Mouse (Mus musculus): ENCODE results near the gene Arnt.
"Not testable (repeated sequence)": the region's sequence is repeated elsewhere in the genome, so short reads cannot be mapped to it uniquely, and the experiment has no call there.

Arnt gene

DNA sequence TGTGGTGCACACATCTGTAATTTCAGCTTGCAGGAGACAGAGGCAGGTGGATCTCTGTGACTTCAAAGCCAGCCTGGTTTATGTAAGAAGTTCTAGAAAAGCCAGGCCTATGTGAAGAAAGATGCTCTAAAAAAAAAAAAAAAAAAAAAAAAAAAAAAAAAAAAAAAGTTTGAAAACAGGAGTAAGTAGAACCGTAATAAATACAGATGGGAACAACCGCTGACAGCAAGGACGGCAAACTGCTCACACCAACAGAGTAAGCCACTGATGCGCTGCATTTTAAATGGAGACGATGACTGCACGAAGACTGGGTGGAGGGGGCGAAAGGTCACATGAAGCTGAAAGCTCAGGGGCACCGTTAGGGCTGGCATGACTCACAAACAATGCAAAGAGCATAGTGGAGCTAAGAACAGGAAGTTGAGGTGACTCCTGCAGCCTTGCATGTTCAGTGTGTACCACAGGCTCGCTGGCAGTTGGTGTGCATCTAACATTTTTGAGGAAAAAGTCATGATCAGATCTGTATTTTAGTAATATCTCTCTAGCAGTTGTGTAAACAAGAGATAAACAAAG lies 77.5 kb downstream of the Arnt start:
- ChIA-PET POLR2A (interaction anchor here in 2 of 4 experiments (0.6 to 1.0 kb wide), 6 partner anchors 12 to 303 kb away, joined by 3 to 4 read pairs (median 3); no protein-coding TSS in a partner anchor), CTCF (no interaction called here)

DNA sequence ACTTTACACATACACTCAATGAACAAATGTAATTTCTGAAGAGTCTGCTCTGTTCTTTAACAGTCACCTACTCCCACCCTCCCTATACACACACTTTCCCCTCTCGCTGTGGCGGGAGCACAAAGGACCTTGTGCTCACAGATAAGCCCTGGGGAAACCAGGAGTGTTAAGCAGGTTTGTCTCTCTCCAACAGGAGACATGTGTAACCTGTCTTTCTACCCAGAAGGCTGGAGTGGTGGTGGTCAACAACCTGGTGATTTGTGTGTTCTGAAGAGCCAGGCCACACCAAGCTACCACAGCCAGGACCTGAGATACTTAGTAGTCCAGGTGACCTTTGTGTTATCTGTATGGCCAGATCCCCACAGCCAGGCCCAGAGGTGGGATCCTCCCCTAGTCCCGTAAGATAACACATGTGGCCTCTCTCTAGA lies 82.4 kb downstream of the Arnt start:
- ChIA-PET POLR2A (interaction anchor here in 1 of 4 experiments (0.8 to 1.3 kb wide), 2 partner anchors 72 to 108 kb away, joined by 3 to 4 read pairs; partner anchors contain the start of genes Ensa and Golph3l), CTCF (interaction anchor here in 2 of 4 experiments (0.6 to 1.3 kb wide), 4 partner anchors 38 to 291 kb away, joined by 3 to 6 read pairs (median 4); no protein-coding TSS in a partner anchor)

DNA sequence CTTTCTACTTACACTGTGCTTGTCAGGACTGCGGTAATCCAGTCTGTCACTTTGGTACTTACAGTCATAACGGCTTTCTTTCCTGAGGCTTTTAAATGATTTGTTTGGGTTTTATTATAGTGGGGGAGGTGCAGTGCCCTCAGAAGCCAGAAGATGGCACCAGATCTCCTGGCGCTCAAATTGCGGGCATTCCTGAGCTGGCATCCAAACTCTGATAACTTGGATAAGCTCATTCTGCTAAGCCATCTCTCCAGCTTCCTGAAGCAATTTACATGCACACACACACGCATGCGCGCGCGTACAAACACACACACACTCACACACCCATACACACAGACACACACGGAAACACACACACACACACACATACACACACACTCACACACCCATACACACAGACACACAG lies 83.3 kb downstream of the Arnt start:
- CTCF ChIA-PET: interaction anchor here (0.5 to 1.4 kb wide), 35 partner anchors 9 to 389 kb away, joined by 3 to 7 read pairs (median 3); partner anchors contain the start of genes Adamtsl4 (in 1 of the 4), Ctss (in 1 of the 4) and Ensa (in 1 of the 4)
- POLR2A ChIA-PET: interaction anchor here in 3 of 4 experiments (0.6 to 1.3 kb wide), 8 partner anchors 9 to 357 kb away, joined by 3 to 4 read pairs (median 4); partner anchors contain the start of genes Golph3l (in 2 of the 3), Arnt (in 1 of the 3), Ctss (in 1 of the 3) and Sema6c (in 1 of the 3)

DNA sequence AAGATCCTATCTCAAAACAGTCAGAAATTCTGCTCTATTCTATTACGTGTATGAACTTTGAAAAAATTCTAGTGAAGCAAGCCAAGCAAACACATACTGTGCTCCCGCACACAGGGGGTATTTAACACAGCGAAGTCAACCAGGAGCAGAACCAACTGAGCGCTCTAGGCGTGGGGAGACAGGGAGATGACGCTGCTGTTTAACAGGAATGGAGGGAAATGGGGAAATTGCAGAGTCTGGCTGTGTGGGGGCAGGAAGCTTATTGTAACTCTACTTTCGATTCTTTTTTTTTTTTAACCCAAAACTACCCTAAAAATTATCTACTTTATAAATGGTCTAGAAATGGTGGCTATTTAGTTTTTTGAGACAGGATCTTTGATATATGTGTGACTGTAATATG lies 84.7 kb downstream of the Arnt start:
- POLR2A ChIA-PET: interaction anchor here in 2 of 4 experiments (0.6 to 0.9 kb wide), 3 partner anchors 9 to 70 kb away, joined by 3 read pairs; partner anchors contain the start of gene Golph3l (in 1 of the 2)

DNA sequence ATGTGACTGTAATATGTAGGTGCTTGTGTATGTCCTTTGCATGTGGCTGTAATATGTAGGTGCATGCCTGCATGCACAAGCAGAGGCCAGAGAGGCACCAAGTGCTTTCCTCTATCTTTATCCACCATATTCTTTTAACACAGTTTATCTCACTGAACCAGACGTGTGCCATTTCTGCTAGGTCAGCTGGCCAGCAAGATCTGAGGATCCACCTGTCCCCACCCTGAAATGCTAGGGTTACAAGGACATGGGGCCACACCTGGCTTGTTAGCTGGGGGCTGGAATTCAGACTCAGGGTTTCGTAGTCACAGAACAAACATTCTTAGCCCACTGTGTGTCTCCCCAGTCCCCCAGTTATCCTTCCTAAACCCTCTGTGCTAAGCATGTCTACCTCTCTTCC lies 85.1 kb downstream of the Arnt start:
- POLR2A ChIA-PET: interaction anchor here in 2 of 4 experiments (0.8 to 1.2 kb wide), 4 partner anchors 35 to 346 kb away, joined by 3 to 4 read pairs (median 3); partner anchors contain the start of gene Golph3l (in 1 of the 2)
- CTCF ChIA-PET: interaction anchor here in 3 of 4 experiments (0.7 to 1.0 kb wide), 3 partner anchors 25 to 274 kb away, joined by 3 read pairs; no protein-coding TSS in a partner anchor

More for the DNA sequence above, 84.7 kb downstream of the Arnt start:
- CTCF ChIA-PET: interaction anchor here in 2 of 4 experiments (1.0 kb wide), 2 partner anchors 25 to 274 kb away, joined by 3 read pairs; no protein-coding TSS in a partner anchor

DNA sequence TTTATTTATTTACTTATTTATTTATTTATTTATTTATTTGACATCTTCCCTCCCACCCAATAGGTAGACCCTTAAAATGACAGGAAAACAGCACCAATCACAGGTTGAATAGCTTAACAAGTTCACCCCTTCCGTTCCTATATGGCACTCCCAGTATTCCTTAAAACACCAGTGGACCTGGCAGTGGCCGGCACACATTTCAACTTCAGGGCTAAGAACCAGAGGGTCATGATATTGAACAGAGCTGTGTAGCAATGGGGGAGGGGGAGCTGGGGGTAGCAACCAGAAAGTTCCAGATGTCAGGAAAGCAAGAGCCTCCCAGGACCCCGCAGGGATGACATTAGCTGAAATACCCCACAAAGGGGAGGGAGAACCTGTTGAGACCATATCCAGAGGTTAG lies 85.9 kb downstream of the Arnt start:
- ChIA-PET CTCF (interaction anchor here in 1 of 4 experiments (0.7 kb wide), 1 partner anchor 216 kb away, joined by 3 read pairs; no protein-coding TSS in a partner anchor), POLR2A (interaction anchor here in 2 of 4 experiments (0.8 to 1.2 kb wide), 5 partner anchors 16 to 345 kb away, joined by 3 to 5 read pairs (median 3); partner anchors contain the start of gene Golph3l (in 1 of the 2))

DNA sequence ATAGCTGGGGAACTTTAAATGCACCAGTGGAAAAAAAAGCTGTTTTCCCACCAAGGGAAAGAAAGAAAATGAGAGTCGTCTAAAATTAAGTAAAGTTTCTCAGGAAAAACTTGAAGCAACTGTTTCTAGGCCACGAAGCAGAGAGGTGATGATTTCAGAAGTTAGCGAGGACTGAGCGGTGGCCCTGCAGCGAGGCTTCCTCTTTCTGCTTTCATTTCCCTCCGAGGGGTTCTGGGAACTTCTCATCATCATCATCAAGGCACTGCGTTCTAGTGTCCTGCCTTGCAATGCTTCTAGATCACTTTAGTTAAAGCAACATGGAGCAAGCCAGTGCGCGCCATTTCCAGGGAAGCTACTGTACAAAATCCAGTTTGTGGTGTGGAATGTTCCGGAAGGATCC lies 87.0 kb downstream of the Arnt start:
- CTCF ChIA-PET: interaction anchor here in 1 of 4 experiments (0.7 kb wide), 1 partner anchor 151 kb away, joined by 3 read pairs; no protein-coding TSS in a partner anchor
- POLR2A ChIA-PET: interaction anchor here in 1 of 4 experiments (0.7 to 1.1 kb wide), 4 partner anchors 67 to 196 kb away, joined by 3 to 5 read pairs (median 3); partner anchors contain the start of gene Golph3l

DNA sequence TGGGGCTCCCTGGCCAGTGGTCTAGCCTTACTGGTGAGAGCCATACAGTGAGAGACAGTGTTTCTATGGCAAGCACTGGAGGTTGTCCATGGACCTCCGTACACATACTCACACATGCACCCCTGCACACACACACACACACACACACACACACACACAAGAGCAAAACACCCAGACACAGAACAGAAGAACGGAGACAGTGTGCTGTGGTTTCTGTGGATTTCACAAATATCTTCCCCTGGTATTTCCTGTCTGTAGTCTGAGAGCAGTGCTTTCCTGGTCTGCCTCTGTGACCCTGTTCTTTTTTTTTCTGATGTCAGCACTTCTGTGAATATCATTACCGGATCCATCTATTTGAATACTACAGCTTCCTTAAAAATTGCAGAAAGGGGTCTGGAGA lies 89.5 kb downstream of the Arnt start:
- CTCF ChIA-PET: interaction anchor here in 1 of 4 experiments (0.6 kb wide), 1 partner anchor 15 kb away, joined by 3 read pairs; no protein-coding TSS in a partner anchor
- POLR2A ChIA-PET: interaction anchor here in 1 of 4 experiments (0.8 kb wide), 1 partner anchor 12 kb away, joined by 3 read pairs; no protein-coding TSS in a partner anchor

DNA sequence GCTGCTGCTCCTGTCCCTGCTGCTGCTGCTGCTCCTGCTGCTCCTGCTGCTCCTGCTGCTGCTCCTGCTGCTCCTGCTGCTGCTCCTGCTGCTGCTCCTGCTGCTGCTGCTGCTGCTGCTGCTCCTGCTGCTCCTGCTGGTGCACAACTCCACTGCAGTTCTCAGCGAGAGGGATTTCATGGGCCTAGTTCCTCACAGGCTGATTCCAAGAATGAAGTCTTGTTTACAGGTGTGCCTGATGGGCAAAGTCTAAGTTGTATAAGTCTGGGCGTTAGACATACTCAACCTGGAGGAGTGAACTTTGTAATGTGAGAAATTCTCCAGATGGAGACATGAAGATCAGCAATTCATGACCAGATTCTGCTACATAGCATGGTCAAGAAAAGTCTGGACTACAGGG lies 90.5 kb downstream of the Arnt start:
- ChIA-PET CTCF (interaction anchor here in 1 of 4 experiments (0.5 kb wide), 1 partner anchor 441 kb away, joined by 15 read pairs; no protein-coding TSS in a partner anchor), POLR2A (interaction anchor here in 1 of 4 experiments (0.7 kb wide), 1 partner anchor 366 kb away, joined by 3 read pairs; no protein-coding TSS in a partner anchor)

DNA sequence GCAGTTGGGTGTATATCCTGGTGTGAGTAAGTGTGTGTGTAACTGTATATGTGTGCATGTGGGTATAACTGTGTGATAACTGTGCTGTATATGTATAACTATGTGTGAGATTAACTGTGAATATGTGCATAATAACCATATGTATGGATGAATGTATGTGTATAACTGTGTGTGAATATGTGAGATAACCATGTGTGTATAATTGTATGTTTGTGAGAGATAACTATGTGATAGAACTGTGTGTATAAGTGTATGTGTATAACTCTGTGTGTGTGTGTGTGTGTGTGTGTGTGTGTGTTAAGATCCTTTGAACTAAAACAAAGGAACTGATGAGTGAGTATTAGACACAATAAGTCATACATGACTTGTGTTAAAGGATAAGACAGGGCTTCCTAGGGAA lies 91.9 kb downstream of the Arnt start:
- CTCF ChIA-PET: interaction anchor here in 1 of 4 experiments (0.6 kb wide), 1 partner anchor 81 kb away, joined by 3 read pairs; no protein-coding TSS in a partner anchor
- POLR2A ChIA-PET: interaction anchor here in 1 of 4 experiments (1.7 kb wide), 1 partner anchor 98 kb away, joined by 5 read pairs; the partner anchor contains the start of gene Ensa

DNA sequence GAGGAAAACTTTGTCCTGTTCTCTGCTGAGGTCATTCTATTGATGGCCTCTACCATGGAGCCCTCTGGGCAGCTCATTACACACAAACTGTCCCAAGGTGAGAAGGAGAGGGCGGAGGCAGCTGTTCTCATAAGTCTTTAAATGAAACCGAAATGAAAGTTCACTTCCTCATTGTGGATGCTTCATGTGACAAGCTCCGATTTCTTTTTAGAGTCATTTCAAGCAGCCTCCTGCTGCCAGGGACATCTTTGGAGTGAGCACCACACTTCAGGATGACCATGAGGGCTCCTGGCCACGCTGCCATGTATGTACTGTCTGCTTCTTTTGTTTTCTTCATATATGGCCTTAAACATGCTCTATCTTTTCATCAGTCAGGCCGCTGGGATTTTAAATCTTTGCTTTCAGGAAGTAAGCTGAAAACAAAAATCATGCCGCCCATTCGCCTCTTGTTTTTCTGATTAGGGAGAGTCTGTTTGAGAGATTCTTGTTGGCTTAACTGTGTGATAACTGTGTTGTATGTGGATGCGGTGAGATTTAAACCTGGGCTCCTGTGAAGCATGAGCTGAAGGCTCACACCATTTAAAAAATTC lies 92.5 kb downstream of the Arnt start, which contains the start of gene Ctss:
Gene Ctss (plus strand): TSS at position 165 of the 590 bp plus-strand sequence.
- CTCF ChIA-PET: interaction anchor here in 3 of 4 experiments (0.6 to 1.7 kb wide), 4 partner anchors 9 to 216 kb away, joined by 3 to 8 read pairs (median 4); no protein-coding TSS in a partner anchor
- POLR2A ChIA-PET: interaction anchor here in 1 of 4 experiments (0.6 to 1.7 kb wide), 4 partner anchors 9 to 98 kb away, joined by 3 to 7 read pairs (median 4); partner anchors contain the start of gene Ensa

DNA sequence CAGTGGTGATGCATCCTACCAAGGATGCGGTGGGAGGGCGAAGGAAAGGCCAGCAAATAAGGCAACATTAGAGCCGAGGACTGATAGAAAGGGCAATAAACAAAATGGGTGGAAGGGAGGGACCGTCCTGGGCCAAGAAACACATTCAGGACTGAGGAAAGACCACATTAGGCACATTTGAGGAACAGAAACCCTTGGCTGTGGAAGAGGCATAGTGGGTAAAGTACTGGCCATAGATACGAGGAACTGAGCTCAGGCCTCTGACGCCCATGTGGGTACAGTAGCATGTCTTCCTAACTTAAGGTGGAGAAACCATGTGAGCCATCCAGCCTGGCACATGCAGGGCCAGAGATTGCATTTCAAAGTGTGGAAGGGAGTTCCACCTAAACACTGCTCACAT lies 95.6 kb downstream of the Arnt start:
- ChIA-PET POLR2A (interaction anchor here in 1 of 4 experiments (1.5 kb wide), 1 partner anchor 12 kb away, joined by 3 read pairs; no protein-coding TSS in a partner anchor), CTCF (no interaction called here)

DNA sequence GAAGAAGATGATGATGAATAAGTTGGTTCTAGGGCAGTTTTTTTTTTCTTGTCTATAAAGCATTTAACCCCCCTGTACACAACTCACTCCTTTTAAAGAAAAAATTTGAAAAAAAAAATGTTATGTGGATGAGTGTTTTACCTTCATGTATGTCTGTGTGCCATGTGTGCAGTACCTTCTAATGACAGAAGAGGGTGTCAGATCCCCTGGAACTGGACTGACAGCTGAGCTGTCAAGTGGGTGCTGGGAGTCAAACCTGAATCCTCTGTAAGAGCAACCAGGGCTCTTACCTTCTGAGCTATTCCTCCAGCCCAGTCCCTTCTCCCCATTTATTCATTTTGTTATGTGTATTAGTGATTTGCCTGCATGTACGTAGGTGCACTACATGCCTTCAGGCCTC lies 96.8 kb downstream of the Arnt start:
- CTCF ChIA-PET: interaction anchor here in 2 of 4 experiments (0.7 to 1.4 kb wide), 3 partner anchors 13 to 17 kb away, joined by 3 to 6 read pairs (median 4); no protein-coding TSS in a partner anchor
- POLR2A ChIA-PET: interaction anchor here in 1 of 4 experiments (1.5 kb wide), 1 partner anchor 13 kb away, joined by 3 read pairs; no protein-coding TSS in a partner anchor

DNA sequence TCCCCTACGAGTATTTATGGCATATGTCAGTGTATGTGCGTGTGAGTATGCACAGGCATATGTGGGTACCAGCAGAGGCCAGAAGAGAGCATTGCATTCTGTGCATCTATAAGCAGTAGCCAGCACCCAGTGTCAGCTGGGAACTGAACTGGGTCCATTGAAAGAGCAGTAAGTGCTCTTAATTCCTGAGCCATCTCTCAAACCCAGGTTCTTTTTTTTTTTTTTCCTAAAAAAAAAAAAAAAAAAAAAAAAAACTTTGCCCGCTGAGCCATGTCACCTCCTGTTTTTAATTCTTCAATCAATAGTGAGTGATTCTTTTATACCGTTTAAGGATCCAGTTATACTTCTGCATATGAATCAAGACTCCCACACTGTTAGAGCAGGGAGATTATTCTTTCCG lies 99.2 kb downstream of the Arnt start:
- CTCF ChIA-PET: no interaction called here
- POLR2A ChIA-PET: no interaction called here

DNA sequence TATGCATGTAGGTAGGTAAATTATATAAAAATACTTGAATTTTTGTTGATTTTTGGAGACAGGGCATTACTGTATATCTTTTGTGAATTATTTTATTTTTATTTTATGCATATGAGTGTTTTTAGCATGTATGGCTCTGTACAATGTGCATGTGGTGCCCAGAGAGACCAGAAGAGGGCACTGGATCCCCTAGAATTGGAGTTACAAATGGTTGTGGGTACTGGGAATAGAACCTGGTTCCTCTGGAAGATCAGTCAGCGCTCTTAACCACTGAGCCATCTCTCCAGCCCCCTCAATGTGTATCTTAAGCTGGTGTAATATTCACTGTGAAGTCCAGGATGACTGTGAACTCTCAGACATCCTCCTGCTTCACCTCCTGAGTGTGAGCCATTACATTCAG lies 100.7 kb downstream of the Arnt start:
- POLR2A ChIA-PET: interaction anchor here in 3 of 4 experiments (0.5 to 1.5 kb wide), 8 partner anchors 9 to 217 kb away, joined by 3 to 4 read pairs (median 3); partner anchors contain the start of genes Ctsk (in 1 of the 3) and Golph3l (in 1 of the 3)
- CTCF ChIA-PET: interaction anchor here in 3 of 4 experiments (0.6 to 1.1 kb wide), 4 partner anchors 16 to 283 kb away, joined by 3 to 6 read pairs (median 3); no protein-coding TSS in a partner anchor

DNA sequence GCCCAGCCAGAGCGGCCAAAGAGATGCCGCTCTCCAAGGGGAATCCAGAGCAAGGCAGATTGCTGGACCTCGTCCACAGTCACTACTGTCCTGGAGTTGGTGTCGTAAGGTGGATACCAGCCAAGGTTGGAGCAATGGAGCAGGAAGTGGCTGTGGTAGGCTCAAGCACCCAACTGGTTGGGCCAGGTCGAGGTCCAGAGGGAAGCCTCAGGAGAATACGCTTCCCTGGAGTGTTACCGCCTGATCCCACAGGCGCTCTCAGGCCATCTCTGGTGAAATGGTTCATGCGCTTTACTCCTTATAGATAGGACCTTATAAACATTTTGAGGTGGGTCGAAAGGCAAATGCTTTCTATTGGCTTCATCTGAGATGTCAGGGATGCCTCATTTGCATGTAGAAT lies 104.7 kb downstream of the Arnt start:
- ChIA-PET CTCF (interaction anchor here in 1 of 4 experiments (0.6 kb wide), 1 partner anchor 57 kb away, joined by 3 read pairs; no protein-coding TSS in a partner anchor), POLR2A (no interaction called here)

DNA sequence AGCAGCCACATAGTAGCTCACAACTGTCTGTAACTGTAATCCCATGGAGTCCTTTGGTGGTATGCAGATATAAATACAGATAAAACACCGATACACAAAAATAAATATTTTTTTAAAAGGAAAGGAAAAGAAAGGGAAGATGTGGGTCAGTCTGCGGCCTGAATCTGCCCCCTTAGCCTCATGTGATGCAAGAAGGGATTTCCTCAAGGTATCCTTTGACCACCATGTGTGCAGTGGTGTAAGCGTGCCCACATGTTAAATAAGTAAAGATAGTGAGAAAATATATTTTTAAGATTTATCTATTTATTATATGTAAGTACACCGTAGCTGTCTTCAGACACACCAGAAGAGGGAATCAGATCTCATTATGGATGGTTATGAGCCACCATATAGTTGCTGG lies 105.6 kb downstream of the Arnt start:
- ChIA-PET POLR2A (no interaction called here), CTCF (interaction anchor here in 1 of 4 experiments (0.5 kb wide), 1 partner anchor 274 kb away, joined by 5 read pairs; no protein-coding TSS in a partner anchor)

DNA sequence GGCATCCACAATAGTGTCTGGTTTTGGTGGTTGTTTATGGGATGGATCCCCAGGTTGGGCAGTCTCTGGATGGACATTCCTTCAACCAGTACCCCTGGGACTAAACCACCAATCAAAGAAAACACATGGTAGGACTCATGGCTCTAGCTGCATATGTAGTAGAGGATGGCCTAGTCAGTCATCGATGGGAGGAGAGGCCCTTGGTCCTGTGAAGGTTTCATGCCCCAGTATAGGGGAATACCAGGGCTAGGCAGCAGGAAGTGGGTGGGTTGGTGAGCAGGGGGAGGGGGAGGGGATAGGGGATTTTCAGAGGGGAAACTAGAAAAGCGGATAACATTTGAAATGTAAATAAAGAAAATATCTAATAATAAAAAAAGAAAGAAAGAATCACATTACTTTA lies 107.0 kb downstream of the Arnt start:
- CTCF ChIA-PET: not testable (repeated sequence)
- POLR2A ChIA-PET: interaction anchor here in 3 of 4 experiments (0.6 to 1.4 kb wide), 3 partner anchors 63 to 243 kb away, joined by 3 to 4 read pairs (median 3); no protein-coding TSS in a partner anchor
